Mouse (Mus musculus) liver, embryonic 16.5 days (tissue): Measurements from ENCODE around the gene Atp5k. TPM values are rescaled to one million over a fixed set of nuclear protein-coding genes. Genes with fewer than 3 reads are reported as not detected.

Source experiments
- ATAC-seq: fragments of 200-750 bp; cut with Nextera tagmentation; 2 replicates; pipeline ENCODE4 v1.8.0; 2017; ENCODE audit warnings: low read depth, mild to moderate bottlenecking, moderate number of reproducible peaks, moderate library complexity
- H3K27ac ChIP-seq: fragments of 300-500 bp; sonication (generic); 2 replicates; pipeline ENCODE4 v1.5.1; 2014; ENCODE audit warnings: mild to moderate bottlenecking, low read length
- H3K27me3 ChIP-seq: fragments of 300-500 bp; sonication (generic); 2 replicates; pipeline ENCODE4 v1.6.1; 2014; ENCODE audit warnings: low read depth, low read length, mixed read lengths; ENCODE audit not compliant: control insufficient read depth, insufficient read depth
- H3K36me3 ChIP-seq: fragments of 300-500 bp; sonication (generic); 2 replicates; pipeline ENCODE4 v1.6.1; 2014; ENCODE audit warnings: mild to moderate bottlenecking; ENCODE audit not compliant: control insufficient read depth, insufficient read depth
- H3K4me1 ChIP-seq: fragments of 300-500 bp; sonication (generic); 2 replicates; pipeline ENCODE4 v1.6.1; 2014; ENCODE audit warnings: low read depth, low read length, mixed read lengths; ENCODE audit not compliant: control insufficient read depth
- H3K4me2 ChIP-seq: fragments of 300-500 bp; sonication (generic); 2 replicates; pipeline ENCODE4 v1.6.1; 2014; ENCODE audit warnings: low read depth, low read length, mixed read lengths
- H3K4me3 ChIP-seq: fragments of 300-500 bp; sonication (generic); 2 replicates; pipeline ENCODE4 v1.5.1; 2014; ENCODE audit warnings: low read depth, mild to moderate bottlenecking, low read length
- H3K9ac ChIP-seq: fragments of 300-500 bp; sonication (generic); 2 replicates; pipeline ENCODE4 v1.6.1; 2014; ENCODE audit warnings: low read depth, low read length
- H3K9me3 ChIP-seq: fragments of 300-500 bp; sonication (generic); replicated peaks from 2 replicates; pipeline ENCODE4 v1.6.1; 2016; ENCODE audit warnings: low read length; ENCODE audit not compliant: control insufficient read depth
- WGBS: fragments of 180-500 bp; shearing (Covaris S2); extraction: QIAGEN DNeasy Blood & Tissue Kit; methylation state at CpG from one replicate; pipeline ENCODE4 v1.1.7; 2014; ENCODE audit not compliant: insufficient replicate concordance; 5-methylcytosine and 5-hydroxymethylcytosine counted together
- polyA plus RNA-seq: library from polyadenylated mRNA; unstranded; fragments of >200 nt; fragmentation: Nextera tagmentation; extraction: Ambion mirVana; gene quantifications from 2 replicates; pipeline ENCODE4 v1.2.1, GENCODE M21; 2015

The Atp5k gene
- 197 and 235 TPM in 2 replicates for polyA plus RNA-seq

GRCm38 (mm10) chr5:108433804-108434587, at the start of gene Atp5k:
Atp5k (minus strand) TSS chr5:108434448.
- Histone ChIP-seq H3K27me3 (no peaks in the 10 kb centered on the region; the same call in 1 of the 2 replicates), H3K9me3 (no peaks in the 10 kb centered on the region), H3K9ac (peak within 1 kb of the TSS; percentile 70), H3K4me2 (peak within 1 kb of the TSS; percentile 74), H3K27ac (peak within 1 kb of the TSS; percentile 36; the same call in 1 of the 2 replicates), H3K4me3 (peak within 1 kb of the TSS; percentile 73), H3K4me1 (peaks cover 13% of the 10 kb centered on the region), H3K36me3 (peaks cover 7% of the 10 kb centered on the region; the same call in 1 of the 2 replicates)
- under 1% methylated on average over 42 of the region's 42 CpGs for WGBS
- ATAC-seq, result peak; percentile 85

DNA sequence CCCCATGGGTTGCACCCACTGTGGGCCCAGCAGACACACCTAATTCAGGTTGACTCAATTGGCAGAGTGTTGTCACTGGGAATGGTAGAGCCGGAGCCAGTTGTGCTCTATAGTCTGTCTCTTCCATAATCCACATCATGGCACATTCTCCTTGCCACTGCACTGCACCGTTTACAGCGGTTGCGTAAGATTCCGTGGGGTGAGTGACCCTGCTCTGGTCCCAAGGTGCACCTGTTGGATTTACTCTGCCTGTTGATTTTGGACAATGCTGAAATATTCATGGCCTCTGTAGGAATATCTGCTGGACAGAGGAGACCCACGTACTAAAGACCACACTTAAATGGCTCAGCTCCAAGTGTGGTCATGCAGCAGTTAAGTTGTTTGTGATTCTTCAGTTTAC, 48.8 kb upstream of the Atp5k start:
- peaks cover 7% of the 10 kb centered on the region for H3K36me3 ChIP-seq
- no peak overlapping the region for H3K4me3 ChIP-seq
- no peak overlapping the region for H3K9ac ChIP-seq
- no peak overlapping the region for H3K4me2 ChIP-seq
- H3K4me1 ChIP-seq, result no peaks in the 10 kb centered on the region; the same call in 1 of the 2 replicates
- ATAC-seq, result peak; percentile 90
- H3K27me3 ChIP-seq, result no peaks in the 10 kb centered on the region
- no peaks in the 10 kb centered on the region for H3K9me3 ChIP-seq
- H3K27ac ChIP-seq, result no peak overlapping the region
- WGBS, result 81% methylated on average over 6 of the region's 6 CpGs

DNA sequence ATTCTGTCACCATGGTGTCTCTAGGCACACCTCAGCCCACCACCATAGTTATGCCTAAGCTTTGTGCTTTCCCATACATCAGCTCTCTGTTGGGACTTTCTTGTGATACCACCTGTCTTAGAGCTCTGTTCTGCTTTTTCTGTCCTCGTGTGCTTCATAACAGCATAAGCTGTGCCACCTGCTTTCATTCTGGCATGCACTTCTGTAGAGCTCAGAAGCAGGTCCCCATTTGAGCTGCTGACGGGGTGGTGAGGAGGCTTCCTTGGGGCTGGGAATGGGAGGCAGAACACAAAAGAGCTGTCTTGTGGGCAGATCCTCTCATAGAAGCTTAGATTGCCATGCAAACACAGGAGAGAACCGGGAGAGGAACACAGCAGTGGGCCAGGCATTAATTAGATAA, 41.7 kb upstream of the Atp5k start:
- 76% methylated on average over 3 of the region's 3 CpGs for WGBS
- Histone ChIP-seq H3K9me3 (no peaks in the 10 kb centered on the region), H3K27me3 (no peaks in the 10 kb centered on the region), H3K4me1 (no peaks in the 10 kb centered on the region), H3K36me3 (peaks cover 43% of the 10 kb centered on the region), H3K4me3 (no peak overlapping the region), H3K4me2 (no peak overlapping the region), H3K9ac (no peak overlapping the region), H3K27ac (no peak overlapping the region)
- ATAC-seq, result no peak

DNA sequence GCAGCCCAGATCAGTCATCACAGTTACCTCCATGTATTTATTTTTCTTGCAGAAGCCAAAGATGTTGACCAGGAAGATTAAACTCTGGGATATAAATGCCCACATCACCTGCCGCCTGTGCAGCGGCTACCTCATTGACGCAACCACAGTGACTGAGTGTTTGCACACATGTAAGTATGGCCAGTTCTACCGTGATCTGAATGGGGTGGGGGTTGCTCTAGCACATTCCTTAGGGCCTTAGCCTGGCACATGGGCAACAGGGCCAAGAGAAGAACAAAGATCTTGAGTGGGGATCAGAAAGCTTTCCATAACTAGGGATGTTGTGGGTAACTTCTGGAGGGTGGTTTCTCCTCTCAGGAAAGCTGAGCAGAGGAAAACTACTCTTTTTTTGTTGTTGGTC, 39.5 kb upstream of the Atp5k start:
- Histone ChIP-seq H3K4me3 (no peak overlapping the region), H3K27ac (no peak overlapping the region), H3K9ac (no peak overlapping the region), H3K9me3 (no peaks in the 10 kb centered on the region), H3K4me1 (no peaks in the 10 kb centered on the region), H3K27me3 (no peaks in the 10 kb centered on the region), H3K36me3 (peaks cover 43% of the 10 kb centered on the region), H3K4me2 (no peak overlapping the region)
- 89% methylated on average over 4 of the region's 4 CpGs for WGBS
- no peak for ATAC-seq

- 78% methylated on average over 7 of the region's 7 CpGs for WGBS
Measured at GRCm38 (mm10) chr5:108469617-108470016, 35.4 kb upstream of the Atp5k start.

DNA sequence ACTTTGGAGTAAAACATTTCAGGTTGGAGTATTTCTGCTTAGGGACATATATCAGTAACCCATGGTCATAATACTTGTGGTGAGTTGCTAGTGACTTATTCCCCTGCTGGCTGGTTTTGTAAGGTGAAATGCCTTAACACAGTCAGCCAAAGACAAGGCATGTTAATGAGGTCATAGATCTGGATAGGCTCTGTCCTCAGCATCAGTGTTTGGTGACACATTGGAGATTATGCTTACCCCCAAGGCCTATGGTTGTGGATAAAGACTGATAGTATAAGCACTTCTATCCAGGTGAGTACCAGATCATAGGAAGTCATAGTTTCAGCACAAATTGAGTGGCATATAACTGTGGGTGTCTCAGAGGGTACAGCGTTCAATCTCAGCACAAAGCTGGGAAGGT, 32.4 kb upstream of the Atp5k start:
- Histone ChIP-seq H3K27me3 (no peaks in the 10 kb centered on the region), H3K4me3 (no peak overlapping the region), H3K9me3 (no peaks in the 10 kb centered on the region), H3K4me1 (peaks cover 42% of the 10 kb centered on the region), H3K27ac (peak overlapping the region; percentile 16), H3K9ac (no peak overlapping the region), H3K4me2 (0 out of 2 replicates have a peak overlapping the region, but pooled peaks have one; percentile 10), H3K36me3 (no peaks in the 10 kb centered on the region)
- 94% methylated on average over 1 of the region's 1 CpGs for WGBS
- ATAC-seq, result no peak

More at GRCm38 (mm10) chr5:108469617-108470016, 35.4 kb upstream of the Atp5k start:
- Histone ChIP-seq H3K27me3 (no peaks in the 10 kb centered on the region), H3K4me2 (no peak overlapping the region), H3K27ac (no peak overlapping the region), H3K9ac (no peak overlapping the region), H3K36me3 (peaks cover 13% of the 10 kb centered on the region), H3K4me3 (no peak overlapping the region), H3K4me1 (peaks cover 21% of the 10 kb centered on the region), H3K9me3 (no peaks in the 10 kb centered on the region)
- no peak for ATAC-seq

DNA sequence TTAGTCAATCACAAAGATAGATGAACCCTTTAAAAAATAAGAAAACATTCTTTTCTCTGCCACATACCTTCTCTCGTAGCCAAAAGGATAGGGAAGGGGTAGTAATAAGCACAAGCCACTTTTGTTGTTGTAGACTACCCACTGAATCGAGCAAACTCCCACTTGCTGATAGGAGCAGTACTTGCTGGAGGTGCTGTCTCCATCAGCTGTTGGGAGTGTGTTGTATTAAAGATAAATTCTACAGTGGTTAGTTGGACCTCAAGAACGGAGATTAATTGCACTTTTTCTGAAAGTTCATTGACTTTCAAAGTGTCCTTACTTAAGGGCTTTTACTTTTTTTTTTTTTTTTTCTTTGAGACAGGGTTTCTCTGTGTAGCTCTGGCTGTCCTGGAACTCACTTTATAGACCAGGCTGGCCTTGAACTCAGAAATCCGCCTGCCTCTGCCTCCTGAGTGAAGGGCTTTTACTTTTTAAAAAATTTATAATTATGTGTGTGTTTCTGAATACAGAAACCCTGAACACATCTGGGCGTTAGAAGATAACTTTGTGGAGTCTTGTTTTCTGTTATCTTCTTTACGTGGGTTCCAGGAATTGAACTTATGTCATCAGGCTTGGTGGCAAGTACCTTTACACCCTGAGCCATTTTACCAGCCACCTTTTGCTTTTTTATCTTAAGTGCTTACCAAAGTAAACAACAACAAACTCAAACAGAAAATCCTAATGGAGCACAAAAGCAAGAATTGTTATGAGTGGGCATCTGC, 31.1 kb upstream of the Atp5k start:
- no peak for ATAC-seq
- H3K9ac ChIP-seq, result no peak overlapping the region

DNA sequence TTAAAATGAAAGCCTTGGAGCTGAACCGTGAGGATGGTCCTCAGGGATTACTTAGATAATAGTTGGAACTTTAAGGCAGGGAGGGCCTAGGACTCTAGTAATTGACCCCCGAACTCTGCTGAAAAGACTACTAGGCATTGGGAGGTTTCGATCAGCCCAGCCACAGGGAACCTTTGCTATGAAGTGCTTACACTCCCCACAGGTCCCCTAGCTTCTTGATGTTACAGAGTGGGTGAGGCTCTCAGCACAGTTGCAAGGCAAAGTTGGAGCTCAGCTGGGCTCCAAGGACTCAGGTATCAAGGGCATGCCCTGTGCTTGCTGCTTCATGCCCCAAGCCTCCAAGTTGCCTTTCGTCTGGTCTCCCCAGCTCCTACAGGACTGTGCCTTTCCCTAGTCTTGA, 28.2 kb upstream of the Atp5k start:
- no peaks in the 10 kb centered on the region for H3K36me3 ChIP-seq
- H3K9ac ChIP-seq, result peak overlapping the region; percentile 97
- peaks cover 48% of the 10 kb centered on the region for H3K4me1 ChIP-seq
- 40% methylated on average over 4 of the region's 4 CpGs for WGBS
- peak overlapping the region; percentile 73 for H3K4me2 ChIP-seq
- H3K27me3 ChIP-seq, result peaks cover 3% of the 10 kb centered on the region; the same call in 1 of the 2 replicates
- H3K4me3 ChIP-seq, result peak overlapping the region; percentile 88
- no peaks in the 10 kb centered on the region for H3K9me3 ChIP-seq
- ATAC-seq, result no peak
- H3K27ac ChIP-seq, result peak overlapping the region; percentile 16; the same call in 1 of the 2 replicates

More for the DNA sequence above, 31.1 kb upstream of the Atp5k start:
- Histone ChIP-seq H3K4me1 (peaks cover 47% of the 10 kb centered on the region), H3K36me3 (no peaks in the 10 kb centered on the region), H3K4me3 (no peak overlapping the region), H3K4me2 (peak overlapping the region; percentile 10), H3K9me3 (no peaks in the 10 kb centered on the region), H3K27ac (peak overlapping the region; percentile 70), H3K27me3 (no peaks in the 10 kb centered on the region)
- 28% methylated on average over 6 of the region's 6 CpGs for WGBS
